8 mouse cellular contexts compared by ENCODE assay signal in genomic region chr12:113217306-113218242, GRCm38 (mm10). TPM values are rescaled to one million over a fixed set of nuclear protein-coding genes. Genes with fewer than 3 reads are reported as not detected.
DNase-seq lines count a peak whose midpoint lies in the region; TF ChIP-seq lines count a peak whose summit lies in the region.

No protein-coding gene starts in this region.

- 28% methylated on average over 11 of the region's 11 CpGs for WGBS in hindbrain, embryonic 10.5 days

- peak; percentile 99 for TF ChIP-seq CTCF in ES-Bruce4 (IDR thresholded peaks at IDR 0.05; ENCODE audit: low read depth, low read length)

- H3K9ac ChIP-seq in ES-Bruce4 (ENCODE audit: low read depth, poor library complexity, severe bottlenecking): no peak overlapping the region

- H3K4me3 ChIP-seq in ES-Bruce4 (ENCODE audit: low read depth, low read length): no peak overlapping the region
- no peak overlapping the region for H3K4me3 ChIP-seq in hindbrain, embryonic 10.5 days

- H3K27ac ChIP-seq in ES-Bruce4 (ENCODE audit: insufficient read depth, low read length): no peak overlapping the region
- H3K27ac ChIP-seq in hindbrain, embryonic 10.5 days: no peak overlapping the region

- no peak for TF ChIP-seq POLR2A in ES-Bruce4 (IDR thresholded peaks at IDR 0.05; ENCODE audit: insufficient read depth, low read length)

- no peaks in the 10 kb centered on the region for H3K27me3 ChIP-seq in ES-Bruce4 (ENCODE audit: control insufficient read depth, insufficient read depth, low read length, poor library complexity, severe bottlenecking)
- H3K27me3 ChIP-seq in hindbrain, embryonic 10.5 days (ENCODE audit: insufficient read depth, poor library complexity, severe bottlenecking): no peaks in the 10 kb centered on the region

- no peak for TF ChIP-seq EP300 in ES-Bruce4 (IDR thresholded peaks at IDR 0.05; ENCODE audit: insufficient read depth, low read depth, low read length)

- DNase-seq in c-Kit-negative CD71-positive TER-119-positive erythroid progenitor cells, embryonic 14.5 days (ENCODE audit: low read depth, low spot score): peak; percentile 57
- peak; percentile 57 for DNase-seq in fibroblast of lung, adult 2 months (ENCODE audit: low read depth)
- peak; percentile 75 for DNase-seq in hindbrain, embryonic 10.5 days (ENCODE audit: low spot score)
- DNase-seq in layer of hippocampus, postnatal 10 days (ENCODE audit: low spot score in 2 of 2): peak; percentile 77 to 79
- DNase-seq in lung, postnatal 4 days: peak; percentile 72 to 78
- DNase-seq in retina, embryonic 14.5 days (ENCODE audit: low spot score): peak; percentile 88
- peak; percentile 88 for DNase-seq in thymus, postnatal 4 days

- no peaks in the 10 kb centered on the region for H3K4me1 ChIP-seq in ES-Bruce4 (ENCODE audit: control insufficient read depth, insufficient read depth, low read length)
- no peaks in the 10 kb centered on the region for H3K4me1 ChIP-seq in hindbrain, embryonic 10.5 days (replicated peaks)

- H3K36me3 ChIP-seq in ES-Bruce4 (ENCODE audit: control insufficient read depth, insufficient read depth, low read length, poor library complexity, severe bottlenecking): no peaks in the 10 kb centered on the region
- no peaks in the 10 kb centered on the region for H3K36me3 ChIP-seq in hindbrain, embryonic 10.5 days

- no peaks in the 10 kb centered on the region for H3K9me3 ChIP-seq in ES-Bruce4 (replicated peaks; ENCODE audit: control insufficient read depth, insufficient read depth, low read length, poor library complexity, severe bottlenecking)
- no peaks in the 10 kb centered on the region for H3K9me3 ChIP-seq in hindbrain, embryonic 10.5 days

RNA-seq across cellular contexts. Expression of gene Tmem121, which starts 31.8 kb away (rescaled TPM):
- 4.8 and 5.2 TPM in 2 replicates for polyA plus RNA-seq in ES-Bruce4 (2011; ENCODE audit: insufficient read depth, insufficient read length, low read depth, missing spikeins)
- polyA plus RNA-seq in hindbrain, embryonic 10.5 days (2016; fragmentation: Nextera tagmentation; extraction: Ambion mirVana): 16.4 and 24.8 TPM in 2 replicates
- 10 to 100 TPM; 30.5 to 33.9 TPM for total RNA-seq in layer of hippocampus, postnatal 10 days (2021)
